Mouse (Mus musculus) liver, embryonic 11.5 days (tissue): ENCODE measurements at regions not wholly inside any gene's neighbourhood (a gene's known extent, or its start where the extent isn't known, plus 50 kb on each side); places are given as distances from the start of the nearest gene placed in this dataset.

Experiments used
- ATAC-seq: fragments of 200-750 bp; cut with Nextera tagmentation; replicated peaks from 2 replicates; pipeline ENCODE4 v1.8.0; 2017; ENCODE audit warnings: moderate number of reproducible peaks, mild to moderate bottlenecking, moderate TSS enrichment, moderate library complexity; ENCODE audit not compliant: low FRiP score
- DNase-seq: peaks from one replicate; pipeline ENCODE4 v3.0.0-alpha.2; 2017; ENCODE audit warnings: low spot score
- H3K27ac ChIP-seq: fragments of 300-500 bp; sonication (generic); 2 replicates; pipeline ENCODE4 v1.5.1; 2014; ENCODE audit warnings: mild to moderate bottlenecking, low read depth, low read length, control low read depth
- H3K27me3 ChIP-seq: fragments of 300-500 bp; sonication (generic); replicated peaks from 2 replicates; pipeline ENCODE4 v1.6.1; 2014; ENCODE audit warnings: low read length, mixed read lengths; ENCODE audit not compliant: control insufficient read depth, insufficient read depth
- H3K36me3 ChIP-seq: fragments of 300-500 bp; sonication (generic); 2 replicates; pipeline ENCODE4 v1.6.1; 2014; ENCODE audit warnings: mild to moderate bottlenecking, low read length, moderate library complexity, mixed read lengths; ENCODE audit not compliant: control insufficient read depth, insufficient read depth
- H3K4me1 ChIP-seq: fragments of 300-500 bp; sonication (generic); replicated peaks from 2 replicates; pipeline ENCODE4 v1.6.1; 2014; ENCODE audit warnings: low read length, mixed read lengths; ENCODE audit not compliant: control insufficient read depth, insufficient read depth
- H3K4me2 ChIP-seq: fragments of 300-500 bp; sonication (generic); 2 replicates; pipeline ENCODE4 v1.6.1; 2014; ENCODE audit warnings: mild to moderate bottlenecking, control low read depth, moderate library complexity
- H3K4me3 ChIP-seq: fragments of 300-500 bp; sonication (generic); 2 replicates; pipeline ENCODE4 v1.5.1; 2014; ENCODE audit warnings: low read depth, low read length, control low read depth
- H3K9ac ChIP-seq: fragments of 300-500 bp; sonication (generic); 2 replicates; pipeline ENCODE4 v1.6.1; 2014; ENCODE audit warnings: low read depth, low read length, control low read depth
- H3K9me3 ChIP-seq: fragments of 300-500 bp; sonication (generic); 2 replicates; pipeline ENCODE4 v1.6.1; 2016; ENCODE audit warnings: low read length, inconsistent platforms, mixed read lengths; ENCODE audit not compliant: control insufficient read depth
- WGBS: fragments of 180-500 bp; shearing (Covaris S2); extraction: QIAGEN DNeasy Blood & Tissue Kit; methylation state at CpG from one replicate; pipeline ENCODE4 v1.1.7; 2014; 5-methylcytosine and 5-hydroxymethylcytosine counted together

DNA sequence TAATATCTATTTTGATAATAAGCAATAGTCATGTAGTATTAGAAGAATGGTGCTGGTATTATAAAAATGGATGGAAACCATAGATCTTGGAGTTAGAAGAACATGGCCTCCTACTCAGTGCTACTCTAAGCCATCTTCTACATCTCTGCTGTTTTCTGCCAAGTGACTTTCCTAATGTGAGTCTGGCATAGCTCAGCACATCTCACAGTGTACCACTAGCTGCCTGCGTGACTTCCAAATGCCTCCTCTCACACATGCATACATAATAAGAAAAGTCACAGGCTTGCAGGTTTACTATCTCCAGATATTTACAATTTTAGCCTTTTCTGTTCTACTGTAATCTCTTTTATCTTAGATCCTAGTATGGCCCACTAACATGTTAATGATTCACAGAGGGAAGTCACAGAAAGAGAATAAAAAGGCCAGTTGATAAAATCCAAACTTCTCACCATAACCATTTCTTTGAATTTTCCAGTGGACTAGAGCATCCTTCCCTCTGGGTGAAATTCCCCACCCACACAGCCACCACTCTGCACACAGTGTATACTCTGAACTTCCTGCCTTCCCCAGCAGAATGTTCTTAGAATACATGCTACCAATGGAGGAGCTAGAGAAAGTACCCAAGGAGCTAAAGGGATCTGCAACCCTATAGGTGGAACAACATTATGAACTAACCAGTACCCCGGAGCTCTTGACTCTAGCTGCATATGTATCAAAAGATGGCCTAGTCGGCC lies 717.5 kb upstream of the Igfbp3 start:
- Histone ChIP-seq H3K9me3 (no peaks in the 10 kb centered on the region; the same call in 1 of the 2 replicates), H3K9ac (no peak overlapping the region), H3K4me3 (no peak overlapping the region), H3K36me3 (no peaks in the 10 kb centered on the region), H3K27me3 (no peaks in the 10 kb centered on the region), H3K4me2 (no peak overlapping the region), H3K27ac (no peak overlapping the region), H3K4me1 (no peaks in the 10 kb centered on the region)
- WGBS = 61% methylated on average over 2 of the region's 3 CpGs
- ATAC-seq = no peak
- DNase-seq = no peak

GRCm38 (mm10) chr11:7927676-7928075 lies 714.0 kb upstream of the Igfbp3 start:
- H3K27ac ChIP-seq = no peak overlapping the region
- no peak overlapping the region for H3K9ac ChIP-seq
- ATAC-seq (no peak), DNase-seq (no peak)
- no peak overlapping the region for H3K4me3 ChIP-seq
- no peaks in the 10 kb centered on the region for H3K36me3 ChIP-seq
- H3K4me2 ChIP-seq = no peak overlapping the region
- H3K27me3 ChIP-seq = no peaks in the 10 kb centered on the region
- H3K9me3 ChIP-seq = no peaks in the 10 kb centered on the region; the same call in 1 of the 2 replicates
- no peaks in the 10 kb centered on the region for H3K4me1 ChIP-seq

- DNase-seq = no peak
- ATAC-seq = no peak
- no peak overlapping the region for H3K4me3 ChIP-seq
- H3K36me3 ChIP-seq = no peaks in the 10 kb centered on the region
- H3K4me2 ChIP-seq = no peak overlapping the region
- no peaks in the 10 kb centered on the region for H3K27me3 ChIP-seq
- H3K27ac ChIP-seq = no peak overlapping the region
- 57% methylated on average over 3 of the region's 3 CpGs for WGBS
- H3K9me3 ChIP-seq = no peaks in the 10 kb centered on the region
- H3K9ac ChIP-seq = no peak overlapping the region
- no peaks in the 10 kb centered on the region for H3K4me1 ChIP-seq
These were observed 698.3 kb upstream of the Igfbp3 start for GRCm38 (mm10) chr11:7912036-7912435.

GRCm38 (mm10) chr11:7900266-7900665 lies 686.5 kb upstream of the Igfbp3 start:
- H3K36me3 ChIP-seq = no peaks in the 10 kb centered on the region
- DNase-seq (no peak), ATAC-seq (no peak)
- H3K4me3 ChIP-seq = no peak overlapping the region
- H3K9ac ChIP-seq = no peak overlapping the region
- H3K27me3 ChIP-seq = no peaks in the 10 kb centered on the region
- H3K9me3 ChIP-seq = no peaks in the 10 kb centered on the region
- no peak overlapping the region for H3K4me2 ChIP-seq
- H3K27ac ChIP-seq = no peak overlapping the region
- H3K4me1 ChIP-seq = no peaks in the 10 kb centered on the region

DNA sequence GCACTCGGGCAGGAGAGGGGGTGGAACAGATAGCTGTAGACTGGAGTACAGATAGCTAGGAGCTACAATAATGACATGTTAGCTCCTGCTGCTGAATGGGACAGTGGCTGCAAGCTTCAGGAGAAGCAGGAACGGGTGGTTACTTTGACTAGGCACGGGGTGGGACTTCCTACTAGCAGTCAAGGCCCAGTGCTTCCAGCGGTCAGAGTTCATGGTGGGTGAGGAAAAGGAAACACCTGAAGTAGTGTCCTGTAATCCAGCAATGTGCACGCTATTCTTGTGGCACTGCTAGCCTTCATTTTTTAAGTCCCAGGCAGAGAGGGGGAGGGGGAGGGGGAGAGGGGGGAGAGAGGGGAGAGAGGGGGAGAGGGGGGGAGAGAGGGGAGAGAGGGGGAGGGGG lies 684.5 kb upstream of the Igfbp3 start:
- H3K9me3 ChIP-seq = no peaks in the 10 kb centered on the region
- H3K4me2 ChIP-seq = no peak overlapping the region
- H3K36me3 ChIP-seq = no peaks in the 10 kb centered on the region
- no peak overlapping the region for H3K27ac ChIP-seq
- no peak overlapping the region for H3K9ac ChIP-seq
- ATAC-seq (no peak), DNase-seq (no peak)
- 64% methylated on average over 5 of the region's 5 CpGs for WGBS
- no peaks in the 10 kb centered on the region for H3K4me1 ChIP-seq
- no peak overlapping the region for H3K4me3 ChIP-seq
- H3K27me3 ChIP-seq = no peaks in the 10 kb centered on the region

GRCm38 (mm10) chr11:7880506-7880905 lies 666.8 kb upstream of the Igfbp3 start:
- H3K27me3 ChIP-seq = no peaks in the 10 kb centered on the region
- DNase-seq = no peak
- no peak overlapping the region for H3K9ac ChIP-seq
- no peak overlapping the region for H3K27ac ChIP-seq
- H3K36me3 ChIP-seq = no peaks in the 10 kb centered on the region
- H3K9me3 ChIP-seq = no peaks in the 10 kb centered on the region
- no peak for ATAC-seq
- WGBS = 61% methylated on average over 2 of the region's 2 CpGs
- no peak overlapping the region for H3K4me2 ChIP-seq
- no peak overlapping the region for H3K4me3 ChIP-seq
- no peaks in the 10 kb centered on the region for H3K4me1 ChIP-seq

DNA sequence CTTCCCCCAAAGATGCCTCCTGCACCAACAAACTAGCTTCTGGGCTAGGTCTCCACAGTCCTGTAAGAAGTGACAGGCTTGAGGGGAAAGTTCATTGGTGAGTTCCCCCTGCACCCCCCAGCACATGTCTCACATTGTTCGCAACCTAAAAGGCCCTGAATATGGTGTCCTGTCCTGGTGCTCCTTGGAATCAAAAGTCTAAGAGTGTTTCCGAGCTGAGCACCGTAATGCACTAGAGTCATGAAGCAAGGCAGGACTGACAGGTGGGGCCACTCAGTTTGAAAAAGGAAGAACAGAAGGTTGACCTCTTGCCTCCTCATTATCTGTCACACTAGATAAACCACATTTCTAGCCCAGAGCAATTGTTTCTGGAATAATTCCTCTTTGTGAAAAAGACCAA lies 650.4 kb upstream of the Igfbp3 start:
- WGBS = 59% methylated on average over 3 of the region's 3 CpGs

GRCm38 (mm10) chr11:7863711-7864110 lies 650.0 kb upstream of the Igfbp3 start:
- ATAC-seq = no peak
- 66% methylated on average over 5 of the region's 5 CpGs for WGBS
- H3K4me2 ChIP-seq = no peak overlapping the region
- no peaks in the 10 kb centered on the region for H3K36me3 ChIP-seq
- H3K27ac ChIP-seq = no peak overlapping the region
- no peak overlapping the region for H3K9ac ChIP-seq
- H3K4me1 ChIP-seq = no peaks in the 10 kb centered on the region
- no peak for DNase-seq
- H3K4me3 ChIP-seq = no peak overlapping the region
- H3K9me3 ChIP-seq = no peaks in the 10 kb centered on the region
- no peaks in the 10 kb centered on the region for H3K27me3 ChIP-seq

More for the DNA sequence above, 650.4 kb upstream of the Igfbp3 start:
- Histone ChIP-seq H3K27ac (no peak overlapping the region), H3K9me3 (no peaks in the 10 kb centered on the region), H3K4me3 (no peak overlapping the region), H3K36me3 (no peaks in the 10 kb centered on the region), H3K27me3 (no peaks in the 10 kb centered on the region), H3K4me2 (no peak overlapping the region), H3K4me1 (no peaks in the 10 kb centered on the region), H3K9ac (no peak overlapping the region)
- ATAC-seq (no peak), DNase-seq (no peak)

- H3K9me3 ChIP-seq = no peaks in the 10 kb centered on the region
- H3K4me2 ChIP-seq = no peak overlapping the region
- H3K27me3 ChIP-seq = no peaks in the 10 kb centered on the region
- H3K4me1 ChIP-seq = no peaks in the 10 kb centered on the region
- H3K4me3 ChIP-seq = no peak overlapping the region
- no peak for ATAC-seq
- H3K27ac ChIP-seq = no peak overlapping the region
- DNase-seq = no peak
- no peaks in the 10 kb centered on the region for H3K36me3 ChIP-seq
- no peak overlapping the region for H3K9ac ChIP-seq
These were observed 648.8 kb upstream of the Igfbp3 start for GRCm38 (mm10) chr11:7862547-7862946.
